Mouse (Mus musculus) left cerebral cortex, adult 2 months (tissue): Measurements from ENCODE around the gene Zan. TPM values are rescaled to one million over a fixed set of nuclear protein-coding genes. Genes with fewer than 3 reads are reported as not detected.

Experiments used
- DNase-seq, 2 experiments: peaks; one replicate each; pipeline ENCODE4 v3.0.0; 2021 to 2022; ENCODE audit warnings: low spot score in 2 of 2, mixed read lengths in 1 of 2; ENCODE audit errors: extremely low spot score in 1 of 2
- H3K27ac ChIP-seq: fragments of 200-600 bp; 2 replicates; pipeline ENCODE4 v1.8.1; 2022
- H3K4me3 ChIP-seq: fragments of 200-600 bp; 2 replicates; pipeline ENCODE4 v1.8.1; 2022
- CTCF ChIP-seq: fragments of 200-600 bp; IDR thresholded peaks from 2 replicates; pipeline ENCODE4 v1.8.1; 2022; ENCODE audit warnings: antibody characterized with exemption, mild to moderate bottlenecking, moderate library complexity
- intact Hi-C: fragments of 180-260 bp; cut with DNase I; formaldehyde crosslinking; loops from one replicate; pipeline ENCODE4 v1.15.1; 2025
- long read RNA-seq, 2 experiments: library from polyadenylated mRNA; stranded (forward); transcript quantifications; one replicate each; pipeline ENCODE4 v2.0.0; 2021; ENCODE audit warnings: borderline mapping rate in 2 of 2
- total RNA-seq, 2 experiments: library from RNA; stranded (reverse); gene quantifications; 2 replicates each; pipeline ENCODE4 v1.2.3; 2021

The Zan gene
- total RNA-seq = under 1 TPM; 0.30 to 0.38 TPM
- long read RNA-seq, experiment 1 = 0 reads
- long read RNA-seq, experiment 2, partial matches to known transcripts = 0 of 1 reads
- long read RNA-seq, experiment 2, other reads (novel, unspliced or antisense) = 1 of 1 reads

DNA sequence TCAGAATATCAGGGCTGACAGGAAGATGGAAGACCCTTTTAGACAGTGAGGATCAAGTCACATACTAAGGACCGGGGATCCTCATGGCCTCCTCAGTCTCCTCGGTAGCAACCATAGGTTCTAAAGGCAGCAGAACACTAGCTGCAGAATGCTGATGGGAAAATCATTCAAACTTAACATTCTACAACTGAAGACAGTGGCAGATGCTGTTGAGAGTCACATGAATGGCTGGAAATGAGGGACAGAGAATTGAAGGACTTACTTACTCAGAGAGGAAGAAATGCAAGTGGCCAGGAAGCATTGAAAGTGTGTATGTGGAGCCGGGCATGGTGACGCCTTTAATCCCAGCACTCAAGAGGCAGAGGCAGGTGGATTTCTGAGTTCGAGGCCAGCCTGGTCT is at the start of gene Zan:
TSS of gene Zan (minus strand) at position 101 of the 400 bp plus-strand sequence.
- Histone ChIP-seq H3K4me3 (no peak within 1 kb of the TSS), H3K27ac (no peak within 1 kb of the TSS)
- intact Hi-C loops = loop anchor here (10.0 kb wide), 1 partner anchor 322 kb away; no protein-coding TSS in a partner anchor
- DNase-seq = no peak
- no peak for TF ChIP-seq CTCF

DNA sequence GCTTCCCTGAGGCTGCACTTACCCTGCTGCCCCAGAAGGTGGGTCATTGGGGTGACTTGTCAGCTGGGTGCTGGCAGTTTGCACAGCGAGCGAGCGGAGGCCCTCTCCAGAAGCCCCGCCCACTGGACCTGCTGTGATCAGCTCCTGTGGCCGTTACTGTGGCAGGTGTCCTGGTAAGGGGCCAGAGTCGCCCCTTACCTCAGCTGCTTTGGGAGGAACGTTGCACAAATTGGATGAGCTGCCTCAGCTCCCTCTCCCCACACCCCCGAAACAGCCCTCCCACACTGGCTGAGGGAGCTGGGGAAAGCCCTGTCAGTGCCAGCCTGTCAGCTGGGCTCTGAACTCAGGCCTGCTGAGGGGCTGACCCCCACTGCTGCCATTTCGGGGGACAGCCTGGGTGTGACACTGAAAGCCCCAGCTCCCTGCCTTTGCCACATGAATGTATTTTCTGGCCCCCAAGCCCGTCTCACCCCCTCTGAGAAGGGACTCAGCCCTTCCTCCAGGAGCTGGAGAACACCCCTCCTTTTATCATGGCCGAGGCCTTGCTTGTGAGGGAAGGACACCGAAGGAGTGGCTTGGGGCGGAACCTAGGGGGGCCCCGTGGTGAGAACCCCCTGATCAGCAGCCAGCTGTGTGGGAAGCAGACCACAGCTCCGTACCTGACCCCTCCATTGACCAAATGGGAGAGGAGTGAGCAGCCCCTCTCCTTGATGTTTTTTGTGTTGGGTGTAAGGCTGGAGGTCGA is 49.5 kb upstream of the Zan start:
- H3K27ac ChIP-seq = peak overlapping the region; percentile 47
- H3K4me3 ChIP-seq = no peak overlapping the region
- intact Hi-C loops = loop anchor here (5.0 kb wide), 1 partner anchor 229 kb away; no protein-coding TSS in a partner anchor
- DNase-seq = peak in 1 of 2 experiments; percentile 57
- no peak; the same call in 1 of the 2 replicates for TF ChIP-seq CTCF

DNA sequence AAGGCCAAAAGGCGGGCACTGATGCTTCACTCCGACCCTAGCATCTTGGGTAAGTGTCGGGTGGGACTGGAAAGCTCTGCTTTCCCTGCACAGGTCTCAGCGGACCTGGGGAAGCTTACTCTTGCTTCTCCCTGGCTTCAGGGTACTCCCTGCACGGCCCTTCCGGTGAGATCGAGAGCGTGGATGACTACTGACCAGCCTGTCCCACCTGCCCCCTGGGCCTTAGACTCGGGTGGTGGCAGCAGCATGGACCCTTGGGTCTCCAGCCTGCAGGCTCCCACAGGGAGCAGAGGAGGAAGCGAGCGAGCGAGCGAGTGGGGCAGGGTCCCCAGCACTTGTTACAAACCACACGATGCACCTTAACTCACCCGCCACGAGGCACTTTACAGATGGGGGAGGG is 48.6 kb upstream of the Zan start:
- no peak for TF ChIP-seq CTCF
- H3K4me3 ChIP-seq = no peak overlapping the region
- DNase-seq = no peak
- intact Hi-C loops = loop anchor here (5.0 kb wide), 1 partner anchor 228 kb away; no protein-coding TSS in a partner anchor
- no peak overlapping the region for H3K27ac ChIP-seq

DNA sequence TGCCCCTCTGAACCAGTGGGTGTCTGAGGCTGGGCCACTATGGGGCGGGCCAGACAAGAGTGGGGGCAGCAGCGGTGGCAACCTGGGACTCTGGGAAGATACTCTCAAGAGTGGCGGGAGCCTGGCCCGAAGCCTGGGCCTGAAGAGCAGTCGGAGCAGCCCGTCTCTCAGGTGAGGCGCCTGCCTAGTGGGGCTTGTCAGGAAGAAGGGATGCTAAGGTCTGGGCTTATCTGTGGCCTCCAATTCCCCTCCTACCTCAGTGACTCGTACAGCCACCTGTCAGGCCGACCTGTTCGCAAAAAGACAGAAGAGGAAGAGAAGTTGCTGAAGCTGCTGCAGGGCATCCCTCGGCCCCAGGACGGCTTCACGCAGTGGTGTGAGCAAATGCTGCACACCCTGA is 47.8 kb upstream of the Zan start:
- no peak for DNase-seq
- intact Hi-C loops = loop anchor here (5.0 kb wide), 1 partner anchor 227 kb away; no protein-coding TSS in a partner anchor
- TF ChIP-seq CTCF = no peak
- no peak overlapping the region for H3K4me3 ChIP-seq
- no peak overlapping the region for H3K27ac ChIP-seq

DNA sequence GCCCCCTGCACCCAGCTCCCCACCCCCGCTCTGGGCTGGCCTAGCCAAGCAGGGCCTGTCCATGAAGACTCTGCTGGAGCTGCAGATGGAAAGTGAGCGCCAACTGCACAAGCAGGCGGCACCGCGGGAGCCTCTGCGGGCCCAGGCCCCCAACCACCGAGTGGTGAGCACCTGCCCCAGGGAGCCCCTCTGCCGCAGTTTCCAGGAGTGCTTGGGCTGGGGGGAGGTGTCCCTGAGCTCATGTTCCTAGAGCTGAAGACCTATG is 47.3 kb upstream of the Zan start:
- H3K27ac ChIP-seq = no peak overlapping the region
- no peak overlapping the region for H3K4me3 ChIP-seq
- DNase-seq = no peak
- TF ChIP-seq CTCF = no peak
- intact Hi-C loops = no loop called here

DNA sequence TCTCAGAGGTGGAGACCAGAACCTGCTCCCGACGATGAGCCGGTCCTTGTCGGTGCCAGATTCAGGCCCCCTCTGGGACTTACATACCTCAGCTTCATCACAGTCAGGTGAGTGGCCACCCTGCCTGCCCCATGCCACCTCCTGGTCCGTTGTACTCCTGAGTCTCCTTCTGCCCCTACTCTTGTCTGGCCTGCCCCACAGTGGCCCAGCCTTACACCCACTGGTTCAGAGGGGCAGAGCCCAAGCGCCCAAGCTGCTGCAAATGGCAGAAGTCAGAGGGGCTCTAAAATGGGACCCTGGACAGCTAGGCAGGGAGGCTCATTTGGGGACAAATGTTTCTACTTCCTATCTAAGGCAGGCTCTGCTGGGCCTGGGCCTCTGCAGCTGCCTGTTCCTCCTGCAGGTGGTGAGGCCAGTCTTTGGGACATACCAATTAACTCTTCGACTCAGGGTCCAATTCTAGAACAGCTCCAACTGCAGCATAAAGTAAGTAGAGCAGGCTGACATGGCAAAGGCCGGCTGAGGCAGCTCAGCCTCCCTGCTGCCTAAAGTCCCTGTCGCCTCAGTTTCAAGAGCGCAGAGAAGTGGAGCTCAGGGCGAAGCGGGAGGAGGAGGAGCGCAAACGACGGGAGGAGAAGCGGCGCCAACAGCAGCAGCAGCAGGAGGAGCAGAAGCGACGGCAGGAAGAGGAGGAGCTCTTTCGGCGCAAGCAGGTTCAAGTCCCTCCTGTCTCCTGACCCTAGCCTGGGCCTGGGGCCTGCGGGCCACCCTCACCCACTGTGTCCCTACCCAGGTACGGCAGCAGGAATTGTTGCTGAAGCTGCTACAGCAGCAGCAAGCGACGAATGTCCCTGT is 46.8 kb upstream of the Zan start:
- Histone ChIP-seq H3K4me3 (no peak overlapping the region), H3K27ac (no peak overlapping the region)
- DNase-seq = no peak
- no peak; the same call in 1 of the 2 replicates for TF ChIP-seq CTCF
- intact Hi-C loops = no loop called here

DNA sequence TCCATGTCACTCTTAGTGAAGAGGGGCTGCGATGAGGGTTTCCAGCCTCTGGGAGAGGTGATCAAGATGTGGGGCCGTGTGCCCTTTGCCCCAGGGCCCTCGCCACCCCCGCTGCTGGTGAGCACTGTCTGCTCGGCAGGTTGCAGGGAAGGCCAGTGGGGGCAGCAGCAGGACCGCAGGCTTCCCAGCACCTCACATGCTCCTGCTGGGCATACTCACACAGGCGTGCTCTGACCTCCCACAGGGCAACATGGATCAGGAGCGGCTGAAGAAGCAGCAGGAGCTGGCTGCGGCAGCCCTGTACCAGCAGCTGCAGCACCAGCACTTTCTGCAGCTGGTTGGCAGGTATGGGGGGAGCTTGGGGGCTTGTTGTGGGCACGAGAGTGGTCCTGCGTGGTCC is 45.8 kb upstream of the Zan start:
- intact Hi-C loops = no loop called here

DNA sequence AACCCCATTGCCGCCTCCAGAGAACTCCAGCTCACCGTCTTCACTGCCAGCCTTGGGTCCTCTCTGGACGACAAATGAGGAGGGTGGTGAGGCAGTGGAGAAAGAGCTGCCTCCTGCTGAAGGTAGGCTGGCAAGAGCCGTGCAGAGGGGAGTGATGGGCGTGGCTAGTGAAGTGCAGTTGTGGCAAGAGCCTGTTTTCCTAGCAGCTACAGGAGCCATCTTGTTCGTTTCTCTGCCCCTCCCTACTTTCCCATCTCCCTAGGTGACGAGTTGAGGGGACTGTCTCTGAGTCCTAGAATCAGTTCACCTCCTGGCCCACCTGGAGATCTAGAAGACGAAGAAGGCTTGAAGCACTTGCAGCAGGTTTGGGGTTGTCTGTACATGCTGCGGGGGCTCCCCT is 45.0 kb upstream of the Zan start:
- no peak overlapping the region for H3K4me3 ChIP-seq
- no peak for TF ChIP-seq CTCF
- intact Hi-C loops = no loop called here
- no peak for DNase-seq
- H3K27ac ChIP-seq = no peak overlapping the region

More for the DNA sequence above, 45.8 kb upstream of the Zan start:
- no peak for DNase-seq
- Histone ChIP-seq H3K4me3 (no peak overlapping the region), H3K27ac (no peak overlapping the region)
- no peak for TF ChIP-seq CTCF

DNA sequence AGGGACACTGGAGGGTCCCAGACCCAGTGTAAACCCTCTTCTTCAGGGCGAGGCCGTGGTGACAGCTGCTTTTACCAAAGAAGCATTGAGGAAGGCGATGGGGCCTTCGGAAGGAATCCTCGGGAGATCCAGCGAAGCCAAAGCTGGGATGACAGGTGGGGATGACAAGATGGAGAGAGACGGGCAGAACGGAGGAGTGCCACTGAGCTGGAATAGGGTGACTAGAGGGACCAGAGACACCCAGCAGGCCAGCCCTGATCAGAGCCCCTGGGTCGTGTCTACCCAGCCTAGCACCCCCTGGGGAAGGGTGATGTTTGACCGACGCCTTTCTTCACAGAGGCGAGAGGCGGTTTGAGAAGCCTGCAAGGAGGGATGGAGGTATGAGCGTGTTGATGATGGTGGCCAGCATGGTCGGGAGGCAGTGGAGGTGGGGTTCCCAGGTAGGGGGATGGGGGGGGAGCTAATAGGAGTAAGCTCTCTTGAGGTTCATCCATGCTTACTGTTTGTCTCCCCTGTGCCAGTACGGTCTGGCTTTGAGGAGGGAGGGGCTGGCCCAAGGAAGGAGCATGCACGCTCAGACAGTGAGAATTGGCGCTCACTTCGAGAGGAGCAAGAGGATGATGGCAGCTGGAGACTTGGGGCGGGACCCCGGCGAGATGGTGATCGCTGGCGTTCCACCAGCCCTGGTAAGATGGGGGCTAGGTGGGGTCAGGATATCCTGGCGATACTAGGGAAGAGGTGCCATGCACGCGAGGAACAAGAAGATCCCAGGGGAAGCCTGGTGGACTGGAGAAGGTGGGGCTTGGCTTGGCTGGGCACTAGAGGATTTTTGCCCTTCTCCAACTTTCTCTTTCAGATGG is 43.1 kb upstream of the Zan start:
- H3K4me3 ChIP-seq = no peak overlapping the region
- intact Hi-C loops = loop anchor here (10.0 kb wide), 1 partner anchor 55 kb away; no protein-coding TSS in a partner anchor
- H3K27ac ChIP-seq = no peak overlapping the region
- no peak for TF ChIP-seq CTCF
- DNase-seq = no peak

DNA sequence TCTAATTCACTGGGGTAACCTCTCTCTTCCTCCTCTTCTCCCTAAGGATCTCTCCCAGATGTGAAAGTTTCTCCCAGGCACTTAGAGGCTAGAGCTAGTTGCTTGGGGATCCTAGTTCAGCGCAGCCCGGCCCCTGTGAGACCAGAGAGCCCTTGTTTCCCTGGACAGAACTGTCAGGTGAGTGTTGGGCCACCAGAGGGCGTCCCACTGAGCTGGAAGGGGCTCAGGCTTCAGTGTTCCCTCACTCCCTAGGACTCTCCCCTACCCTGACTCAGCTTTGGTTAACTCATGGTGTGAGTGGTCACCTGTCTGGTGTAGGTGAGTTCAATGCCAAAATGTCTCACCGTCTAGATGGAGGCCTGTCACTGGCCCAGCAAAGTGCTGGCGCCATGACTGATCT is 41.6 kb upstream of the Zan start, which contains the start of gene Gigyf1:
TSS of gene Gigyf1 (plus strand) at position 113 of the 400 bp plus-strand sequence.
- TF ChIP-seq CTCF = peak; percentile 59
- H3K27ac ChIP-seq = no peak within 1 kb of the TSS
- intact Hi-C loops = loop anchor here (10.0 kb wide), 1 partner anchor 56 kb away; no protein-coding TSS in a partner anchor
- DNase-seq = no peak
- H3K4me3 ChIP-seq = no peak within 1 kb of the TSS

DNA sequence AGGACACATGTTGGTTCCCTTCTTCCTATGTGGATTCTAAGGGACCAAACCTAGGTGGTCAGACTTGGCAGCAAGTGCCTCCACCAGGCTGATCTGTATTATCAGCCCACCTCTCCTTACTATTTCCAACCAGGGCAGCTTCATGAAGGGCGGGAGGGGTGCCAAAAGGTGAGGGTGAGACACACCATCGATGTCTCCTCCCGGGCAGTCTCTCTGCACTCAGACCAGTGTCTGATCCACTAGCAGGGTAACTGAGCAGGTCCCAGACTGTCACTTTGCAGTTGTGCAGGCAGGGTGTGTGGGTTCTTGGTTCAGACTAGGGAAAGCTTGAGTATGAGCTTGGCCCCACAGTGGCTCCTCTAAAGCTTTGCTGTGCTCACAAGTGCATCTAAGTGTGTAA is 37.9 kb upstream of the Zan start:
- DNase-seq = no peak
- Histone ChIP-seq H3K27ac (no peak overlapping the region), H3K4me3 (no peak overlapping the region)
- TF ChIP-seq CTCF = no peak
- intact Hi-C loops = loop anchor here (5.0 to 10.0 kb wide), 2 partner anchors 60 to 232 kb away; partner anchors contain the start of gene Tsc22d4
